Mouse (Mus musculus) G1E (cell line): ENCODE results near the gene Snrpd3. TPM values are rescaled to one million over a fixed set of nuclear protein-coding genes. Genes with fewer than 3 reads are reported as not detected.

Source experiments
- ATAC-seq: 2 replicates; pipeline ENCODE4 v1.8.0; 2016; ENCODE audit warnings: mild to moderate bottlenecking; ENCODE audit not compliant: insufficient number of reproducible peaks, poor library complexity, low FRiP score, severe bottlenecking; ENCODE audit errors: extremely low read depth
- DNase-seq: peaks from one replicate; pipeline ENCODE4 v3.0.0; 2012; ENCODE audit warnings: low spot score
- H3K27me3 ChIP-seq: 2 replicates; pipeline ENCODE4 v1.6.1; 2012; ENCODE audit warnings: mild to moderate bottlenecking, low read length, inconsistent platforms; ENCODE audit not compliant: insufficient read depth
- H3K36me3 ChIP-seq: replicated peaks from 2 replicates; pipeline ENCODE3; 2012; ENCODE audit warnings: mild to moderate bottlenecking, inconsistent platforms
- H3K4me1 ChIP-seq: 2 replicates; pipeline ENCODE4 v1.6.1; 2012; ENCODE audit warnings: low read depth, low read length, inconsistent platforms, mixed read lengths; ENCODE audit not compliant: insufficient read depth
- H3K4me3 ChIP-seq: 2 replicates; pipeline ENCODE4 v1.5.1; 2012; ENCODE audit warnings: low read depth, mild to moderate bottlenecking, inconsistent platforms, low read length, moderate library complexity, mixed read lengths
- H3K9me3 ChIP-seq: replicated peaks from 2 replicates; pipeline ENCODE4 v1.6.1; 2012; ENCODE audit warnings: inconsistent platforms
- CTCF ChIP-seq: IDR thresholded peaks from 2 replicates; pipeline ENCODE4 v1.5.1; 2012; ENCODE audit warnings: low read depth, low read length, inconsistent platforms, mixed read lengths
- GATA1 ChIP-seq: IDR thresholded peaks from 2 replicates; pipeline ENCODE4 v1.6.1; 2012; ENCODE audit warnings: borderline replicate concordance, low read length, inconsistent platforms, mixed read lengths
- GATA2 ChIP-seq: IDR thresholded peaks from 2 replicates; pipeline ENCODE4 v1.6.1; 2012; ENCODE audit warnings: low read depth, low read length, inconsistent platforms, borderline replicate concordance
- POLR2AphosphoS5 ChIP-seq: IDR thresholded peaks from 2 replicates; pipeline ENCODE4 v1.6.1; 2012; ENCODE audit warnings: low read depth, low read length, inconsistent platforms; ENCODE audit not compliant: insufficient replicate concordance
- TAL1 ChIP-seq: conservative IDR thresholded peaks from 2 replicates; pipeline ENCODE4 v1.6.1; 2012; ENCODE audit warnings: low read depth, low read length, inconsistent platforms, mixed read lengths
- polyA plus RNA-seq: library from polyadenylated mRNA; stranded (reverse); fragments of >175 nt; gene quantifications from 2 replicates; pipeline ENCODE4 v1.2.3, GENCODE M21; 2012
- total RNA-seq, 2 experiments: library from RNA; stranded (forward) in 1 of 2; stranded (reverse) in 1 of 2; fragments of 200-1000 nt in 1 of 2; fragments of >200 nt in 1 of 2; fragmentation: Nextera tagmentation in 1 of 2; gene quantifications; 2 replicates each; pipeline ENCODE4 v1.2.3; 2014 to 2017

Gene Snrpd3
- total and polyA plus RNA-seq, 3 experiments = 29.9 to 116 (median 51.6) TPM

- H3K36me3 ChIP-seq = no peaks in the 10 kb centered on the region
- H3K9me3 ChIP-seq = no peaks in the 10 kb centered on the region
- peaks cover 38% of the 10 kb centered on the region; the same call in 1 of the 2 replicates for H3K27me3 ChIP-seq
- ATAC-seq (no peak), DNase-seq (no peak)
- no peak overlapping the region for H3K4me3 ChIP-seq
- no peak for TF ChIP-seq GATA1
- no peak for TF ChIP-seq CTCF
- TF ChIP-seq POLR2AphosphoS5 = no peak
- TF ChIP-seq TAL1 = no peak
- TF ChIP-seq GATA2 = no peak
- H3K4me1 ChIP-seq = no peaks in the 10 kb centered on the region
These were observed 61.8 kb downstream of the Snrpd3 start for GRCm38 (mm10) chr10:75579129-75579528.

DNA sequence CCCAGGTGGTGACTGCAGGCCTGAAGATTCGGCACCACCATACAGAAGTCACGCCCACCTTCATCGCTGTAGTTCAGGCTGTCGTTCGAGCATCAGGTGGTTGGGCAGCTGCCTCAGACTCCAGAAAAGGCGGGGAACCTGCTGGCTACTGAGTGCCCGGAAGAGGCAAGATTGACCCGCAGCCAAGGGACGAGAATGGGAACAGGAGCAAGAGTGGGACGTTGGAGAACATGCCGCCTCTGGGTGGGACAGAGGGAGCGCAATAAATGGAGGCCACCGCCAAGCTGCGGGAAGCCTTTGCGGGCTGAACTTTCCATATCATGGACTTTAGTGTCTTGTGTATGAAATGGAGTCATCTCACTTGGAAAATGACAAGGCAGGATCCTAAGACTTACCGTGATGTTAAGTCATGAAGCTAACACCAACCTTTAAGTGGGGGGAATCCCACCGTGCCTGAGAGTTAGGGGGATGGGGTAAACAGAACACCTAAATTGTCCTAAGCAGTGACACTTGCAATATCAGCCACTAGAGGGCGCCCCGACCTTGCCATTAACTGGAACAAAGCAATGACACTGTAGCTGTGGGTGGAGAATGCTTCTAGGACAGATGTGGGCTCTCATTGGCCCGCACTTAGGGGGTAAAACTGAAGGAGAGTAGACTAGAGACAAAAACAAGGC, 68.7 kb downstream of the Snrpd3 start:
- DNase-seq (peak; percentile 75), ATAC-seq (peak; percentile 40; the same call in 1 of the 2 replicates)
- H3K36me3 ChIP-seq = no peaks in the 10 kb centered on the region
- H3K27me3 ChIP-seq = peaks cover 31% of the 10 kb centered on the region
- 0 out of 2 replicates have a peak, but pooled peaks cover under 1% of the 10 kb centered on the region for H3K4me1 ChIP-seq
- peak; percentile 80 for TF ChIP-seq CTCF
- no peak for TF ChIP-seq TAL1
- no peak for TF ChIP-seq GATA2
- no peak for TF ChIP-seq POLR2AphosphoS5
- H3K4me3 ChIP-seq = no peak overlapping the region
- no peaks in the 10 kb centered on the region for H3K9me3 ChIP-seq

GRCm38 (mm10) chr10:75586553-75586879, 69.2 kb downstream of the Snrpd3 start:
- TF ChIP-seq CTCF (no peak), GATA1 (no peak)
- H3K27me3 ChIP-seq = peaks cover 27% of the 10 kb centered on the region
- ATAC-seq (no peak), DNase-seq (no peak)
- H3K36me3 ChIP-seq = no peaks in the 10 kb centered on the region
- peaks cover 5% of the 10 kb centered on the region for H3K4me1 ChIP-seq
- no peaks in the 10 kb centered on the region for H3K9me3 ChIP-seq
- no peak overlapping the region for H3K4me3 ChIP-seq

Other genes with a start within 250 kb of the Snrpd3 start
- gene Adora2a, start 200.7 kb upstream of the Snrpd3 start, total RNA-seq (2014; fragmentation: Nextera tagmentation) = not detected in 2 replicates
- 0.06 and 0.33 TPM in 2 replicates for gene Adora2a, start 200.7 kb upstream of the Snrpd3 start, total RNA-seq (2017)
- gene Adora2a, start 200.7 kb upstream of the Snrpd3 start, polyA plus RNA-seq = 0.03 TPM in 1 of 2 replicates, not detected in the other
- not detected in 2 replicates for gene Upb1, start 116.4 kb upstream of the Snrpd3 start, total RNA-seq (2014; fragmentation: Nextera tagmentation)
- 0.17 and 0.27 TPM in 2 replicates for gene Upb1, start 116.4 kb upstream of the Snrpd3 start, total RNA-seq (2017)
- not detected in 2 replicates for gene Upb1, start 116.4 kb upstream of the Snrpd3 start, polyA plus RNA-seq
- gene Gucd1, start 421 bp downstream of the Snrpd3 start, total RNA-seq (2014; fragmentation: Nextera tagmentation) = 17.0 and 26.1 TPM in 2 replicates
- 41.7 and 48.6 TPM in 2 replicates for gene Gucd1, start 421 bp downstream of the Snrpd3 start, total RNA-seq (2017)
- 14.5 and 15.8 TPM in 2 replicates for gene Gucd1, start 421 bp downstream of the Snrpd3 start, polyA plus RNA-seq
- gene Lrrc75b, start 42.8 kb downstream of the Snrpd3 start, total RNA-seq (2014; fragmentation: Nextera tagmentation) = not detected in 2 replicates
- 0.05 and 0.06 TPM in 2 replicates for gene Lrrc75b, start 42.8 kb downstream of the Snrpd3 start, total RNA-seq (2017)
- not detected in 2 replicates for gene Lrrc75b, start 42.8 kb downstream of the Snrpd3 start, polyA plus RNA-seq
- gene Ggt1, start 44.1 kb downstream of the Snrpd3 start, total RNA-seq (2014; fragmentation: Nextera tagmentation) = not detected in 2 replicates
- not detected in 2 replicates for gene Ggt1, start 44.1 kb downstream of the Snrpd3 start, total RNA-seq (2017)
- 0.12 TPM in 1 of 2 replicates, not detected in the other for gene Ggt1, start 44.1 kb downstream of the Snrpd3 start, polyA plus RNA-seq
- not detected in 2 replicates for gene Ggt5, start 71.8 kb downstream of the Snrpd3 start, total RNA-seq (2014; fragmentation: Nextera tagmentation)
- 0.22 TPM in 1 of 2 replicates, not detected in the other for gene Ggt5, start 71.8 kb downstream of the Snrpd3 start, total RNA-seq (2017)
- not detected in 2 replicates for gene Ggt5, start 71.8 kb downstream of the Snrpd3 start, polyA plus RNA-seq
- gene Susd2, start 126.5 kb downstream of the Snrpd3 start, total RNA-seq (2014; fragmentation: Nextera tagmentation) = not detected in 2 replicates
- gene Susd2, start 126.5 kb downstream of the Snrpd3 start, total RNA-seq (2017) = 0.05 and 0.06 TPM in 2 replicates
- 0.06 and 0.10 TPM in 2 replicates for gene Susd2, start 126.5 kb downstream of the Snrpd3 start, polyA plus RNA-seq
- 96.5 and 108 TPM in 2 replicates for gene Cabin1, start 246.8 kb downstream of the Snrpd3 start, total RNA-seq (2014; fragmentation: Nextera tagmentation)
- gene Cabin1, start 246.8 kb downstream of the Snrpd3 start, total RNA-seq (2017) = 28.9 and 30.5 TPM in 2 replicates
- 74.0 and 78.7 TPM in 2 replicates for gene Cabin1, start 246.8 kb downstream of the Snrpd3 start, polyA plus RNA-seq